Mouse (Mus musculus) MEL (cell line): ENCODE measurements around the gene Lbx2. TPM values are rescaled to one million over a fixed set of nuclear protein-coding genes. Genes with fewer than 3 reads are reported as not detected.

ENCODE experiments used
- DNase-seq: peaks from one replicate; pipeline ENCODE4 v3.0.0; 2011; ENCODE audit warnings: low read depth, low spot score
- H3K27ac ChIP-seq: 2 replicates; pipeline ENCODE4 v1.5.1; 2012; ENCODE audit warnings: low read depth, mild to moderate bottlenecking, control low read depth, low read length, moderate library complexity; ENCODE audit not compliant: control insufficient read depth
- H3K27me3 ChIP-seq, 2 experiments: fragments of 150-350 bp in 1 of 2; sonication (generic) in 1 of 2; 2 replicates each; pipeline ENCODE4 v1.6.1; 2012; ENCODE audit warnings: low read length in 2 of 2, mild to moderate bottlenecking in 2 of 2, improper control_type of control experiment in 1 of 2, moderate library complexity in 1 of 2; ENCODE audit not compliant: insufficient read depth in 2 of 2, control insufficient read depth in 1 of 2
- H3K36me3 ChIP-seq, 2 experiments: 2 replicates each; pipeline ENCODE4 v1.6.1; 2012 to 2014; ENCODE audit warnings: low read length in 2 of 2, improper control_type of control experiment in 1 of 2, inconsistent platforms in 1 of 2, mild to moderate bottlenecking in 1 of 2; ENCODE audit not compliant: insufficient read depth in 2 of 2, control insufficient read depth in 1 of 2
- H3K4me1 ChIP-seq, 2 experiments: fragments of 150-350 bp in 1 of 2; sonication (generic) in 1 of 2; 2 replicates each; pipeline ENCODE4 v1.6.1; 2012; ENCODE audit warnings: low read length in 2 of 2, improper control_type of control experiment in 1 of 2, mild to moderate bottlenecking in 1 of 2; ENCODE audit not compliant: insufficient read depth in 2 of 2, control insufficient read depth in 1 of 2
- H3K4me3 ChIP-seq, 2 experiments: fragments of 150-350 bp in 1 of 2; sonication (generic) in 1 of 2; 2 replicates each; pipeline ENCODE4 v1.5.1; 2012; ENCODE audit warnings: low read depth in 2 of 2, low read length in 2 of 2, mild to moderate bottlenecking in 2 of 2, moderate library complexity in 2 of 2, control low read depth in 1 of 2, improper control_type of control experiment in 1 of 2; ENCODE audit not compliant: control insufficient read depth in 1 of 2, insufficient read depth in 1 of 2
- H3K79me2 ChIP-seq: 2 replicates; pipeline ENCODE4 v1.6.1; 2012; ENCODE audit warnings: mild to moderate bottlenecking, low read length, moderate library complexity; ENCODE audit not compliant: control insufficient read depth, poor library complexity, insufficient read depth
- H3K9ac ChIP-seq: 2 replicates; pipeline ENCODE4 v1.6.1; 2012; ENCODE audit warnings: low read depth, mild to moderate bottlenecking, control low read depth, low read length, moderate library complexity; ENCODE audit not compliant: control insufficient read depth, poor library complexity, severe bottlenecking
- H3K9me3 ChIP-seq: fragments of 150-350 bp; sonication (generic); replicated peaks from 2 replicates; pipeline ENCODE4 v1.6.1; 2012; ENCODE audit warnings: mild to moderate bottlenecking, low read length, improper control_type of control experiment, moderate library complexity; ENCODE audit not compliant: insufficient read depth
- BHLHE40 ChIP-seq: IDR thresholded peaks from 2 replicates; pipeline ENCODE4 v1.6.1; 2012; ENCODE audit warnings: low read depth, mild to moderate bottlenecking, inconsistent platforms, low read length, improper control_type of control experiment, borderline replicate concordance
- CHD1 ChIP-seq: IDR thresholded peaks from 2 replicates; pipeline ENCODE4 v1.6.1; 2012; ENCODE audit warnings: low read depth, mild to moderate bottlenecking, inconsistent platforms, low read length, improper control_type of control experiment
- CHD2 ChIP-seq: IDR thresholded peaks from 2 replicates; pipeline ENCODE4 v1.6.1; 2011; ENCODE audit warnings: low read length, improper control_type of control experiment
- CTCF ChIP-seq, 3 experiments: IDR thresholded peaks in 2 of 3; conservative IDR thresholded peaks in 1 of 3; 2 replicates each; pipeline ENCODE4 v1.5.1; 2011 to 2012; ENCODE audit warnings: low read length in 3 of 3, low read depth in 2 of 3, mild to moderate bottlenecking in 2 of 3, improper control_type of control experiment in 1 of 3, inconsistent platforms in 1 of 3, mixed read lengths in 1 of 3, moderate library complexity in 1 of 3; ENCODE audit not compliant: control insufficient read depth in 1 of 3, insufficient read depth in 1 of 3, poor library complexity in 1 of 3, severe bottlenecking in 1 of 3
- E2F4 ChIP-seq: IDR thresholded peaks from 2 replicates; pipeline ENCODE4 v1.6.1; 2011; ENCODE audit warnings: low read depth, low read length, improper control_type of control experiment, borderline replicate concordance
- ELF1 ChIP-seq: IDR thresholded peaks from 2 replicates; pipeline ENCODE4 v1.6.1; 2014; ENCODE audit warnings: low read depth, mild to moderate bottlenecking, inconsistent platforms, low read length, improper control_type of control experiment, moderate library complexity
- ETS1 ChIP-seq: IDR thresholded peaks from 2 replicates; pipeline ENCODE4 v1.6.1; 2012; ENCODE audit warnings: low read depth, mild to moderate bottlenecking, inconsistent platforms, low read length, improper control_type of control experiment, moderate library complexity
- GATA1 ChIP-seq: IDR thresholded peaks from 2 replicates; pipeline ENCODE4 v1.6.1; 2011; ENCODE audit warnings: low read depth, low read length, improper control_type of control experiment
- HCFC1 ChIP-seq: IDR thresholded peaks from 2 replicates; pipeline ENCODE4 v1.6.1; 2012; ENCODE audit warnings: low read depth, mild to moderate bottlenecking, inconsistent platforms, low read length, improper control_type of control experiment, moderate library complexity
- JUND ChIP-seq: IDR thresholded peaks from 2 replicates; pipeline ENCODE4 v1.6.1; 2011; ENCODE audit warnings: low read depth, mild to moderate bottlenecking, improper control_type of control experiment, low read length
- KAT2A ChIP-seq: conservative IDR thresholded peaks from 2 replicates; pipeline ENCODE4 v1.6.1; 2012; ENCODE audit warnings: low read depth, low read length, improper control_type of control experiment, inconsistent platforms
- MAFK ChIP-seq: IDR thresholded peaks from 2 replicates; pipeline ENCODE4 v1.6.1; 2011; ENCODE audit warnings: low read depth, mild to moderate bottlenecking, low read length, improper control_type of control experiment, borderline replicate concordance
- MAX ChIP-seq: IDR thresholded peaks from 2 replicates; pipeline ENCODE4 v1.6.1; 2011; ENCODE audit warnings: low read length, improper control_type of control experiment
- MAZ ChIP-seq: IDR thresholded peaks from 2 replicates; pipeline ENCODE4 v1.6.1; 2012; ENCODE audit warnings: low read depth, mild to moderate bottlenecking, inconsistent platforms, low read length, improper control_type of control experiment
- MXI1 ChIP-seq: IDR thresholded peaks from 2 replicates; pipeline ENCODE4 v1.6.1; 2011; ENCODE audit warnings: mild to moderate bottlenecking, low read depth, low read length, improper control_type of control experiment
- MYB ChIP-seq: IDR thresholded peaks from 2 replicates; pipeline ENCODE4 v1.6.1; 2011; ENCODE audit warnings: mild to moderate bottlenecking, low read depth, low read length, improper control_type of control experiment
- NELFE ChIP-seq: IDR thresholded peaks from 2 replicates; pipeline ENCODE4 v1.6.1; 2011; ENCODE audit warnings: low read depth, low read length, improper control_type of control experiment
- NRF1 ChIP-seq: IDR thresholded peaks from 2 replicates; pipeline ENCODE4 v1.6.1; 2014; ENCODE audit warnings: low read depth, mild to moderate bottlenecking, inconsistent platforms, low read length, improper control_type of control experiment, moderate library complexity; ENCODE audit not compliant: poor library complexity, insufficient read depth, severe bottlenecking
- POLR2A ChIP-seq, 2 experiments: IDR thresholded peaks; 2 replicates each; pipeline ENCODE4 v1.6.1; 2011 to 2012; ENCODE audit warnings: low read length in 2 of 2, mild to moderate bottlenecking in 2 of 2, control low read depth in 1 of 2, improper control_type of control experiment in 1 of 2, low read depth in 1 of 2, moderate library complexity in 1 of 2; ENCODE audit not compliant: control insufficient read depth in 1 of 2, insufficient read depth in 1 of 2, poor library complexity in 1 of 2
- POLR2AphosphoS2 ChIP-seq: IDR thresholded peaks from 2 replicates; pipeline ENCODE4 v1.6.1; 2011; ENCODE audit warnings: low read length, improper control_type of control experiment
- POLR2AphosphoS5 ChIP-seq: IDR thresholded peaks from 2 replicates; pipeline ENCODE4 v1.6.1; 2012; ENCODE audit warnings: low read depth, borderline replicate concordance, mild to moderate bottlenecking, inconsistent platforms, low read length, moderate library complexity, mixed read lengths
- RAD21 ChIP-seq: IDR thresholded peaks from 2 replicates; pipeline ENCODE4 v1.6.1; 2011; ENCODE audit warnings: mild to moderate bottlenecking, low read depth, low read length, improper control_type of control experiment
- SIN3A ChIP-seq: IDR thresholded peaks from 2 replicates; pipeline ENCODE4 v1.6.1; 2012; ENCODE audit warnings: low read length, improper control_type of control experiment, inconsistent platforms
- SMC3 ChIP-seq: IDR thresholded peaks from 2 replicates; pipeline ENCODE4 v1.6.1; 2011; ENCODE audit warnings: low read depth, low read length, improper control_type of control experiment
- TBP ChIP-seq: IDR thresholded peaks from 2 replicates; pipeline ENCODE4 v1.8.0; 2011; ENCODE audit warnings: low read depth, low read length, improper control_type of control experiment
- TCF12 ChIP-seq: IDR thresholded peaks from 2 replicates; pipeline ENCODE4 v1.6.1; 2014; ENCODE audit warnings: low read depth, mild to moderate bottlenecking, inconsistent platforms, low read length, improper control_type of control experiment, moderate library complexity
- UBTF ChIP-seq: IDR thresholded peaks from 2 replicates; pipeline ENCODE4 v1.6.1; 2012; ENCODE audit warnings: low read depth, mild to moderate bottlenecking, inconsistent platforms, low read length, improper control_type of control experiment, moderate library complexity, borderline replicate concordance; ENCODE audit not compliant: insufficient read depth
- USF1 ChIP-seq: IDR thresholded peaks from 2 replicates; pipeline ENCODE4 v1.6.1; 2014; ENCODE audit warnings: low read depth, mild to moderate bottlenecking, inconsistent platforms, low read length, improper control_type of control experiment, moderate library complexity
- ZKSCAN1 ChIP-seq: IDR thresholded peaks from 2 replicates; pipeline ENCODE4 v1.6.1; 2012; ENCODE audit warnings: low read depth, mild to moderate bottlenecking, inconsistent platforms, low read length, improper control_type of control experiment, moderate library complexity
- ZMIZ1 ChIP-seq: IDR thresholded peaks from 2 replicates; pipeline ENCODE4 v1.6.1; 2012; ENCODE audit warnings: low read depth, mild to moderate bottlenecking, inconsistent platforms, low read length, improper control_type of control experiment, moderate library complexity
- ZNF384 ChIP-seq: IDR thresholded peaks from 2 replicates; pipeline ENCODE4 v1.6.1; 2012; ENCODE audit warnings: low read depth, mild to moderate bottlenecking, inconsistent platforms, low read length, improper control_type of control experiment
- polyA plus RNA-seq, 2 experiments: library from polyadenylated mRNA; stranded (reverse) in 1 of 2; unstranded in 1 of 2; fragments of >175 nt in 1 of 2; fragments of >200 nt in 1 of 2; gene quantifications; 2 replicates each; pipeline versions ENCODE4 v1.2.1 to v1.2.4; 2012; ENCODE audit warnings: low replicate concordance in 2 of 2, low read depth in 1 of 2; ENCODE audit not compliant: insufficient read length in 2 of 2, insufficient read depth in 1 of 2, missing spikeins in 1 of 2
- total RNA-seq: library from RNA; depleted of rRNA; stranded (reverse); fragments of 300-350 nt; gene quantifications from 2 replicates; pipeline ENCODE4 v1.2.3, GENCODE M21; 2012

Lbx2 gene
- total and polyA plus RNA-seq, 3 experiments, result 0.58 to 0.85 TPM; not detected in 1

- Histone ChIP-seq H3K27ac (peak within 1 kb of the TSS; percentile 90), H3K36me3 (peaks cover 0 to 20% of the 10 kb centered on the region in 2 experiments; a peak in 3 of 4 replicates), H3K79me2 (peaks cover 32% of the 10 kb centered on the region), H3K4me1 (peaks cover 0 to 18% of the 10 kb centered on the region in 2 experiments; a peak in 3 of 4 replicates), H3K4me3 (peak within 1 kb of the TSS; percentile 89 to 94), H3K27me3 (no peaks in the 10 kb centered on the region)
- TF ChIP-seq CTCF (IDR thresholded peaks at IDR 0.05 in 2 of 3, conservative IDR thresholded peaks at IDR 0.05 in 1 of 3; ENCODE audit: control insufficient read depth in 1 of 3, insufficient read depth in 1 of 3, low read depth in 2 of 3, low read length in 3 of 3, poor library complexity in 1 of 3, severe bottlenecking in 1 of 3) (peak in 1 of 3 experiments; percentile 53; a peak in 2 of 6 replicates), MYB (no peak), E2F4 (no peak), CHD1 (no peak), ZMIZ1 (peak; percentile 72), HCFC1 (peak; percentile 87), SIN3A (peak; percentile 92), POLR2AphosphoS5 (no peak), MAX (no peak; the same call in none of the 2 replicates), ELF1 (peak; percentile 98), ZKSCAN1 (no peak), CHD2 (no peak), USF1 (no peak), ZNF384 (no peak), POLR2AphosphoS2 (peak; percentile 95), POLR2A (IDR thresholded peaks at IDR 0.05; ENCODE audit: control insufficient read depth in 1 of 2, insufficient read depth in 1 of 2, low read depth in 1 of 2, low read length in 2 of 2, poor library complexity in 1 of 2) (peak; percentile 93 to 97), UBTF (no peak), MAZ (peak; percentile 58; the same call in 1 of the 2 replicates), JUND (no peak), KAT2A (no peak; the same call in 1 of the 2 replicates), TCF12 (peak; percentile 61), BHLHE40 (no peak), RAD21 (no peak; the same call in none of the 2 replicates), MXI1 (peak; percentile 88), SMC3 (no peak), GATA1 (no peak), MAFK (no peak), NELFE (peak; percentile 96), TBP (peak; percentile 80), ETS1 (peak; percentile 41; the same call in 1 of the 2 replicates), NRF1 (peak; percentile 41; the same call in 1 of the 2 replicates)
- TF ChIP-seq, all 39 proteins: peak for 14
- H3K9me3 ChIP-seq, result no peaks in the 10 kb centered on the region
- DNase-seq, result peak; percentile 93
- H3K9ac ChIP-seq, result peak within 1 kb of the TSS; percentile 88
These were observed 29.0 kb downstream of the Lbx2 start, which contains the start of gene Mogs for GRCm38 (mm10) chr6:83115011-83115671. TSS of gene Mogs (plus strand) at chr6:83115496.
